Comparison of ENCODE assay signal across 25 mouse cellular contexts in the genomic region with DNA sequence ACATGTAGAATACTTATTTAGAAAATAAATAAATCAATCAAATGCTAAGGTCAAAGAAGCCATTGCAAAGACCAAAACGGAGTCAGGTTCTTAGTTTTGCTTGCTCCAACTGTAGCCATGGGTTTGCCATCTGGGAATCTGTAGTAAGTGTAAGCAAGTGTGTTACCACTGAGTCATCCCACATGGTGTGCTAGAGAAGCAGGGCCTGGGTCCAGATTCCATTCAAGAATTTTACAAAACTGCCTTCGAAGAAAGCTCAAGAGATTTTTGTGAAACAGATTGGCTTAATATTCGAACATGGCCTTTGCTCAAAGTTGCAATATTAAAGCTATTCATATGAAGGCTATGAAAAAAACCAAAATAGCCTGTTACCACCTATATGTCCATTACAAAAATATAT.
DNase-seq lines count a peak whose midpoint lies in the region; ATAC-seq and TF ChIP-seq lines count a peak whose summit lies in the region.
"Had no signal": no experiment of that assay in that cellular context is flagged by ENCODE, and none has a peak within 500 bp of the region (broad histone marks: within the 10 kb centered on the region; RNA-seq: fewer than 3 reads in every experiment).

No protein-coding gene starts in this region.

- no peaks in the 10 kb centered on the region for H3K27me3 ChIP-seq in midbrain, embryonic 11.5 days (ENCODE audit: control insufficient read depth, insufficient read depth, low read length)
- no peaks in the 10 kb centered on the region for H3K27me3 ChIP-seq in midbrain, embryonic 16.5 days (ENCODE audit: control insufficient read depth, insufficient read depth, low read depth, low read length)
- H3K27me3 ChIP-seq: embryonic facial prominence, embryonic 12.5 days; embryonic facial prominence, embryonic 15.5 days; forebrain, embryonic 15.5 days; heart, embryonic 12.5 days; heart, embryonic 15.5 days had no signal

- no peak overlapping the region for H3K4me2 ChIP-seq in midbrain, embryonic 11.5 days
- H3K4me2 ChIP-seq in midbrain, embryonic 16.5 days (ENCODE audit: low read length): no peak overlapping the region
- H3K4me2 ChIP-seq: embryonic facial prominence, embryonic 12.5 days; embryonic facial prominence, embryonic 15.5 days; forebrain, embryonic 15.5 days; heart, embryonic 12.5 days; heart, embryonic 15.5 days; hindbrain, embryonic 14.5 days had no signal

- peak; percentile 13 for DNase-seq in layer of hippocampus, adult 11-12 months (ENCODE audit: low spot score)
- DNase-seq in layer of hippocampus, postnatal 25 days (ENCODE audit: extremely low spot score in 1 of 2, low spot score in 1 of 2): no peak
- peak; percentile 70 for DNase-seq in midbrain, embryonic 11.5 days (ENCODE audit: low spot score, missing footprints)
- DNase-seq in brain, embryonic 14.5 days (ENCODE audit: low read depth): peak; percentile 30
- DNase-seq in adrenal gland, adult 2 months: no peak
- DNase-seq: adrenal gland, adult 8-10 months; adrenal gland, postnatal 25 days; cerebellum, adult 11 months; cerebellum, adult 2 months; cerebellum, adult 9-11 months; cerebellum, postnatal 25 days; gastrocnemius, postnatal 25 days; heart, adult 18-20 months; heart, postnatal 10 days; heart, postnatal 4 days had no signal

- H3K4me1 ChIP-seq in midbrain, embryonic 11.5 days (ENCODE audit: control insufficient read depth, insufficient read depth, low read length): no peaks in the 10 kb centered on the region
- H3K4me1 ChIP-seq in midbrain, embryonic 16.5 days (ENCODE audit: control insufficient read depth, insufficient read depth, low read length): no peaks in the 10 kb centered on the region
- H3K4me1 ChIP-seq: embryonic facial prominence, embryonic 12.5 days; embryonic facial prominence, embryonic 15.5 days; forebrain, embryonic 15.5 days; heart, embryonic 12.5 days; heart, embryonic 15.5 days had no signal

- no peak overlapping the region for H3K4me3 ChIP-seq in midbrain, embryonic 11.5 days (ENCODE audit: low read depth, low read length)
- H3K4me3 ChIP-seq in midbrain, embryonic 16.5 days (ENCODE audit: low read depth, low read length): no peak overlapping the region
- H3K4me3 ChIP-seq: embryonic facial prominence, embryonic 12.5 days; embryonic facial prominence, embryonic 15.5 days; forebrain, embryonic 15.5 days; heart, embryonic 12.5 days; heart, embryonic 15.5 days had no signal

- WGBS in midbrain, embryonic 11.5 days: 79% methylated on average over 3 of the region's 3 CpGs
- WGBS in midbrain, embryonic 16.5 days: 78% methylated on average over 3 of the region's 3 CpGs

- H3K36me3 ChIP-seq in midbrain, embryonic 11.5 days (ENCODE audit: control insufficient read depth, insufficient read depth, low read length): no peaks in the 10 kb centered on the region
- no peaks in the 10 kb centered on the region for H3K36me3 ChIP-seq in midbrain, embryonic 16.5 days (ENCODE audit: control insufficient read depth, insufficient read depth, low read length)
- H3K36me3 ChIP-seq: embryonic facial prominence, embryonic 12.5 days; embryonic facial prominence, embryonic 15.5 days; forebrain, embryonic 15.5 days; heart, embryonic 12.5 days; heart, embryonic 15.5 days had no signal

- H3K9me3 ChIP-seq in midbrain, embryonic 11.5 days (ENCODE audit: control insufficient read depth, low read length): no peaks in the 10 kb centered on the region
- H3K9me3 ChIP-seq in midbrain, embryonic 16.5 days (replicated peaks; ENCODE audit: control insufficient read depth, low read length, poor library complexity, severe bottlenecking): no peaks in the 10 kb centered on the region
- H3K9me3 ChIP-seq: embryonic facial prominence, embryonic 12.5 days; embryonic facial prominence, embryonic 15.5 days; forebrain, embryonic 15.5 days; heart, embryonic 12.5 days; heart, embryonic 15.5 days had no signal

- ATAC-seq in midbrain, embryonic 11.5 days (ENCODE audit: low FRiP score): no peak
- no peak for ATAC-seq in midbrain, embryonic 16.5 days
- ATAC-seq: CD4-positive, CD25-positive, alpha-beta regulatory T cell, adult 4 months; forebrain, embryonic 15.5 days; hindbrain, postnatal 0 days; inflammation-experienced regulatory T-cells, adult 6 months had no signal

- H3K27ac ChIP-seq in midbrain, embryonic 11.5 days (ENCODE audit: low read depth, low read length): no peak overlapping the region
- no peak overlapping the region for H3K27ac ChIP-seq in midbrain, embryonic 16.5 days (ENCODE audit: low read length)
- H3K27ac ChIP-seq: embryonic facial prominence, embryonic 12.5 days; embryonic facial prominence, embryonic 15.5 days; forebrain, embryonic 15.5 days; heart, embryonic 15.5 days; hindbrain, embryonic 14.5 days; hindbrain, postnatal 0 days had no signal

- H3K9ac ChIP-seq in midbrain, embryonic 11.5 days (ENCODE audit: low read length): no peak overlapping the region
- no peak overlapping the region for H3K9ac ChIP-seq in midbrain, embryonic 16.5 days (ENCODE audit: low read depth, low read length)
- H3K9ac ChIP-seq: embryonic facial prominence, embryonic 12.5 days; embryonic facial prominence, embryonic 15.5 days; forebrain, embryonic 15.5 days; heart, embryonic 12.5 days; heart, embryonic 15.5 days; hindbrain, embryonic 14.5 days had no signal

- TF ChIP-seq POLR2A in brain, embryonic 14.5 days (IDR thresholded peaks at IDR 0.05; ENCODE audit: borderline replicate concordance, extremely low read depth, insufficient read depth, insufficient read length, poor library complexity, severe bottlenecking): no peak

- no peak for TF ChIP-seq CTCF in brain, embryonic 14.5 days (IDR thresholded peaks at IDR 0.05; ENCODE audit: borderline replicate concordance, extremely low read depth, insufficient read depth, insufficient read length)

Comparison
In these comparisons a context has a peak if more than half of its experiments do, and no peak if none do; other contexts are left out.
1. DNase-seq: peak in layer of hippocampus, adult 11-12 months (single experiment), midbrain, embryonic 11.5 days (single experiment) and brain, embryonic 14.5 days (single experiment); none in layer of hippocampus, postnatal 25 days (0 of 2) and adrenal gland, adult 2 months (single experiment).